Mouse (Mus musculus): ENCODE results near the gene Mgat4a.

Mgat4a gene

GRCm38 (mm10) chr1:37540810-37541658 lies at the start of gene Mgat4a:
Gene Mgat4a, minus strand, starts transcription at chr1:37541016.
- peak; percentile 85 to 90 for DNase-seq (ENCODE audit: low spot score in 2 of 2)

GRCm38 (mm10) chr1:37585809-37586480 lies 45.1 kb upstream of the Mgat4a start:
- DNase-seq (ENCODE audit: low spot score in 2 of 2): peak; percentile 34 to 48

- no peak for DNase-seq (ENCODE audit: low spot score in 2 of 2)
These were observed 43.1 kb upstream of the Mgat4a start for GRCm38 (mm10) chr1:37583795-37584464.

- no peak for DNase-seq (ENCODE audit: low spot score in 2 of 2)
These were observed 42.4 kb upstream of the Mgat4a start for GRCm38 (mm10) chr1:37583167-37583566.

DNA sequence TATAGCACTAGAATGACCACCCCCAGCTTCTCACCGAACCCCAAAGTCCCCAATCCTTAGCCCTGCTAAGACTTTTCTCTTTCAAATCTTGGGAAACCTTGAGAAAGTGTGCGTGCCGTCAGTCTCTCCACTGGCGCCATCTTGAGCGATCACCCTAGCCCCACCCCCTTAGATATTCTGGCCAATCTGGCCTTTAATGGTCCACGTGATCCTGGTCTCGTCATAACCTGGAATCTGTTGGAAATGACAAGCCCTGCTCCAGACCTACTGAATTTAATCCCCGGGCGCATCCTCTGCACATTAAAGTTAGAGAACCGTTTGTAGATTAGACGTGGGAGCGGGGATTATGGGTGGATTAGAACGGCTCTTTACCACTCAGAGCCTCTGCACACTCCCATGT lies 38.9 kb upstream of the Mgat4a start:
- no peak for DNase-seq (ENCODE audit: low spot score in 2 of 2)

- no peak for DNase-seq (ENCODE audit: low spot score in 2 of 2)
These were observed 31.9 kb upstream of the Mgat4a start for GRCm38 (mm10) chr1:37572528-37573272.

GRCm38 (mm10) chr1:37568379-37568778 lies 27.6 kb upstream of the Mgat4a start:
- DNase-seq (ENCODE audit: low spot score in 2 of 2): no peak

DNA sequence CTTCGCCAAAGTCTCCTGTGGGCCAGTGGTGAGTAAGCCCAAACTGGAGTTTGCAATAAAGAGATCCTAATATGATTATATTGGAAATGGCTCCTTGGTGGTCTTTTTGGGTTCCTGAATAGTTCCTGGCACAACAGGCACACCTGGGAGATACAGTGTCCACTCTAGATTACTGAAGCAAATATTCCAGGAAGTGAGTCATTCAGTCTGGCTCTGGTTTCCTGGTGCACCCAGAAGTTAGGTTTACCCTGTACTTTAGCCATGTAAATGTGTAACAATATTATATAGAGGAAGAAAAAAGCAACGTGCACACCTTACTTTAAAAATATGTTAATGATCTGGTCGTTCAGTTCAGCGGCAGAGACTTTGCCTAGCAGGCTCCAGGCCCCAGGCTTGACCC lies 25.9 kb upstream of the Mgat4a start:
- no peak for DNase-seq (ENCODE audit: low spot score in 2 of 2)

GRCm38 (mm10) chr1:37566344-37566743 lies 25.5 kb upstream of the Mgat4a start:
- DNase-seq (ENCODE audit: low spot score in 2 of 2): no peak

DNA sequence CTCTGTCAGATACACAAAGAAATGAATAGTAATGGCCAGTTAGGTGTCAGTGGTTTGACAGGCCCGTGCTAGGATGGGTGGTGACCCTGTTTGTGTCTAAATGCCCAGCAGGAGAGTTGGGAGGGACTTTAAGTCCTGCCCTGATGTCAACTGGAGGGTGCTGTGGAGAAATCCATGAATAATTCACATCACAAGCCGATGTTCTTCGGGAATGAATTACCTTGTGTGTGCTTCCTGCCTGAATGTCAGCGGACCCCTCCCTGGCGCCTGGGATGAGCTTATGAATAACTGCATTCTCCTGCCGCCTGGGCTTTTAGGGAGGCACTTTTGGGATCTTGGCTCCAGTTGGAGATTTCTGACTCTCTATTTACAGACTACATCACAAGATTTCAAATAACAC lies 24.6 kb upstream of the Mgat4a start:
- DNase-seq (ENCODE audit: low spot score in 2 of 2): peak in 1 of 2 experiments; percentile 18

DNA sequence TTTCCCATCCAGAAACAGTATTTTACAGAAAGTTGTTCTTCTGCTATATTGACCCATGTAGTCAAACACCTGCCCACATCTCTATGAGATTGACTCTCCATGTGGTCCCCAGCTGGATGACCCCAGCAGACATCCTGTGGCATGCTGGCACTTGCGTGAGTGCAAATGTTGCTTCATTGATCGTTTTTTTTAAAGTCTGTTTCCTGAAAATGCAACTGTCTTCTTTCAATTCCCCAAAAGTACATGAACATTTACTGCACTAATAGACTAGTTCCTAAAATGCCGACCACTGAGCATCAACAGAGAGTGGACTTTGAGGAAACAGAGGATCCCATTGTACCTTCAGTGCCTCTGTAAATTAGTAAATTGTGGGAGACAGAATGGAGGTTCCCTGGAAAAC lies 21.1 kb upstream of the Mgat4a start:
- no peak for DNase-seq (ENCODE audit: low spot score in 2 of 2)

GRCm38 (mm10) chr1:37560356-37560755 lies 19.5 kb upstream of the Mgat4a start:
- no peak for DNase-seq (ENCODE audit: low spot score in 2 of 2)

DNA sequence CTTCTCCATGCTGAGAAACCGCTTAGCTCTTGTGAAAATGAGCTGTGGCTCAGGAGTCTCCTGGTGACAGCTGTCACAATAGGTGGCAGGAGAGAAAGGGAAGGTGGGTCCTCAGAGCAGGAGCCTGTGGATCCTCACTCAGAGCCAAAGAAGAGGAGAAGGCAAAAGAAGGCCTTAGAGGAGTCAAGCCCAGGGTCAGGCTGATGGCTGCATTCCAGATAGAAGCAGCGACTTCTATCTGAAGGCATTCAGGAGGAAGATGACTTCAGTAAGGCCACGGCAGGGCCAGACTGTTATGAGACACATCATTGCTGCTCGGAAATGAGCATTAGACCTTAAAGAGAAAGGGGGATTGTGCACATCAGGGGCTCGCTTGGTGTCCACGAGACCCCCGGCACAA lies 11.2 kb upstream of the Mgat4a start:
- DNase-seq (ENCODE audit: low spot score in 2 of 2): no peak

- DNase-seq (ENCODE audit: low spot score in 2 of 2): no peak
These were observed 8.7 kb upstream of the Mgat4a start for GRCm38 (mm10) chr1:37549501-37549900.

DNA sequence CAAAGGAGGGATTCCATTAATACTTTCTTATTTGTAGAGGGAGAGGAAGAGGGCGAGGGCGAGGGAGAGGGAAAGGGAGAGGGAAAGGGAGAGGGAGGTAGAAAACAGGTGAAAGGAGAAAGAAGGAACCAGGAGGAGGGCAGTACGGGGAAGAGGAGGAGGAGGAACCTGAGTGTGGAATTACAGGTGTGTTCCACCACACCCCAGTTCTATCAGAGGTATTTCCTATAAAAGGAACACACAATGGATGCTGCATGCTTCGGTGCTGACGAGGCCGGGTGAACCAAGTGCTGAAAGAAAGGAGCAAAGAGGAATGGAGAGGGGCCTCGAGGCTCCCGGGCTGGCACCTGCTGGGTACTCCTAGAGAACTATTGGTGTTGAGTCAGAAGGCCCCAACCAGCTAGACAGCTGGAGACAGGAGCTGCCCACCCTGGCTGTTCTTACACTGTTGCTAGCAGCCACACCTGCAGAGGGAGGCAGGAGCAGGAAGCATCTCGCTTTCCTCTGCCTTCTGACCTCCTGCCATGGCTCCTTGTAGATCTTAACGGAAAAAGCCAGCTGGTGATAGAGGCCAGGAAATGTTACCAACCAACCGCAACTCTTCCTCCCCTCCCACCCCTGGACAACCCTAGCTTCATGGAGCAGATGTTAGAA lies 5.7 kb upstream of the Mgat4a start:
- no peak for DNase-seq (ENCODE audit: low spot score in 2 of 2)

DNA sequence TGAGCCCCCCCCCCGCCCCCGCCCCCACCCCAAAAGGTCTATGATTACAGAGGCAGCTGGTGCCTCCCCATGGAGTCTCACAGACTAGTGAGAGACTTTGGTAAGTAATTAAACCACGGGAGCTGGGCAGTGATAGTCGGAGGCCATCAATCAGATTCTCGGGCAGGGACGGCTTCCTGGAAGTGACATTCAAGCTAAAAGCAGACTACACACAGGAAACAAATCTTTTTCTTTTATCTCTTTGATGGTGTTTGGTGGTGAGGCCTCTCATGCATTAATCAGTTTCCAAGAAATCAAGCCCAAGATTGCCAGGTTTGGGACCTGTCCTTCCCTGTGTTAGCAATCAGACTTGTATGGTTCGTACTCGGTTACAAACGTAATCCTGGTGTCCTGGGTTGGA lies 3.4 kb upstream of the Mgat4a start:
- no peak for DNase-seq (ENCODE audit: low spot score in 2 of 2)

DNA sequence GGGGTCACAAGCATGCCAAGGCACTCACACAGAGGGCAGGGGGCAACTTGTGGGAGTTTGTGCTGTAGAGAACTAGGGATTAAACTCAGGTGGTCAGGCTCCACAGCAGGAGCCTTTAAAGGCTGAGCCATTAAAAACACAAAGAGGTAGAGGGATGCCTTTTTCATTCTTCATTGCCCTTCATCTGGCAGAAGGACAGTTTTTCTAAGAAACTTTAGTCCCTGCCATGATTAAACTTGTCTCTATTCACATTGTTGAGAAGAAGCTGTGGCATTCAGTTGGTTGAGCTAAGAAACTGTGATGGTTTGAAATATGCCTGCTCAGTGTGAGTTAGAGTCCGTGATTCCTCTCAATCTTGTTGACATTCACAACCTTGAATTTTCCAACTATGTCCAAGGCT lies 2.2 kb upstream of the Mgat4a start:
- no peak for DNase-seq (ENCODE audit: low spot score in 2 of 2)

DNA sequence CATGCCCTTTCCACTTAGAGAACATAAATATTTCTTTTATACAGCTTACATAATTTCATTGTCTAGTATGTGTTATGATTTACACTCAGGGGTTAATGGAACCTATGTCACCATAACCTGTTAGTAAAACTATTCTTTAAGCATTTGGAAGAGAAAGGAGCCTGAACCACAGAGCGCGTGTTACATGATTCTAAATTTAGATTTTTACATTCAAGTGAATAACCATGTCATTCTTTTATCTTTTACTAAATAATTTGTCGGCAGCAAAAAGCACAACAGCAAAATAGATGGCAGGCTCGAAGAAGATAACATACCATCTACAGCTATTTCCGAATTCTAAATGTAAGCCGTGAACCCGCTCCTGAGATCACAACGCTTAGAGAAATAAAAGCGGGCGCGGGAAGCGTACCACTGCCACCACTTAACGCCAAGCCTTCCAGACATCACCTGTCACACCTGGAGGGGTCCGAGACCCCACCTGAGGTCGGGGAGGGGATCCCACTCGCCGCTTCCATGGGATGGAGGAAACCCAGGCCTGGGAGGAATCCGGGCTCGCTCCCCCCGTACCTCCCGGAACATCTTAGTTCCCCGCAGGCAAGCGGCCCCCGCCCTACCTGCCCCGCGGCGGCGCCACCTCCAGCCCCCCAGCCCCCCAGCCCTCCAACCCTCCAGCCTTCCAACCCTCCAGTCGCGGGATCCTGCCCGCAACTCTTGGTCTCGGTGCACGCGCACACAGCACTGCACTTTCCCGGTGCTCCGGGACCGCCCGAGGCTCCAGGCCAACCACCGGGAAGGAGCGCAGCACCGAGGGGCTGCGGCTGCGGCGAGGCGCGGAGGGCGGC lies 627 bp downstream of the Mgat4a start:
- peak in 1 of 2 experiments; percentile 35 for DNase-seq (ENCODE audit: low spot score in 2 of 2)

DNA sequence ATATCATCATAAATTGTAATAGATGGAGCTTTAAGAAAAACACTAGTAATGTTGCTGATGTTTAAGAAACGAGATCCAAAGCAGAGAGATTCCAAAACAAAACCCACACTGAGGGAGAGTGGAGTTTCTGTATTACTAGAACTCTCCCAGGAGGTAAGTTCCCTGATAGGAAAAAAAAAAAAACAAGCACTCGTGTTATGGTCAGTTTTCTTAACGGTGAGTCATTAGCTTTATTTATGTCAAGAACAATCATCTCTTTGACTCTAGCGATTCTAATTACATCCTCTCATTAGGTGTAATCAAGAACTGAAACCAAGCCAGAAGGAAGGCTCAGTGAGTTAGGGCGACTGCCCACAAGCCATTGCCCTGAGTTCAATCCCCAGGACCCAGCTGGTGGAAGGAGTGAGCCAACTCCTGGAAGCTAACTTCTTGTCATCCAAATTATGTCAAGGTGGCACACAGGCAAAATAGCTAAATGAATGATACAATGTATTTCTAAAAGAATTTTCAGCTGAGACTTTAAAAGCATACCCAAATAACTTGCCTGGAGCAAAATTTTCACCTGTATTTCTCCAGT lies 6.2 kb downstream of the Mgat4a start:
- no peak for DNase-seq (ENCODE audit: low spot score in 2 of 2)

- no peak for DNase-seq (ENCODE audit: low spot score in 2 of 2)
These were observed 7.6 kb downstream of the Mgat4a start for GRCm38 (mm10) chr1:37533181-37533580.
